Mouse (Mus musculus) mouse embryonic stem cell (cell line): ENCODE results near the gene Gm28539.
"Not testable (repeated sequence)": the region's sequence is repeated elsewhere in the genome, so short reads cannot be mapped to it uniquely, and the experiment has no call there.

Experiments used
- in situ Hi-C, 2 experiments: fragments of 300-500 bp; cut with MboI; formaldehyde crosslinking; loops; 1 replicate in 1 of 2; 3 replicates in 1 of 2; pipeline ENCODE4 v1.14.3; 2019 to 2020; ENCODE audit warnings: low sequenced_read_pairs in 2 of 2, low pct_unique_long_range_greater_than_20kb in 1 of 2, mixed read lengths in 1 of 2; ENCODE audit not compliant: unreplicated experiment in 1 of 2

Gene Gm28539

DNA sequence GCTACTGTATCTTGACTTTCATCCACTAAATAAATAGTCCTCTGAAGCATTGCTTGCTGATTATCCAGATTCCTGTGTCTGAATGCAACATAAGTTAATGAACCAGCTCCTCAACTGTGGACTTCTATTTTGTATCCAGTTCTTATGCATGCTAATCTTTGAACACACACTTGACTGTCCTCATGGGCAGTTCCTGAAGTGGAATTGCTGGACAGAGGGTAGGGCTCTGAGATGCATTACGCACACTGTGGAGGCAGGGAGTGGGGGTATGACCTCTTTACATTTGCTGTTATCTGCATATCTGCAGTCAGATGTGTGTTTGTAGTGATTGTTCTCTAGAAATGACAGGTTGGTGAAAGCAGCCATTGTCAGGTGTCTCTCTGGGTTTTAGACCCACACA lies 91.6 kb downstream of the Gm28539 start:
- in situ Hi-C loops: no loop called here

- in situ Hi-C loops: no loop called here
These were observed 102.1 kb downstream of the Gm28539 start for GRCm38 (mm10) chr16:18938321-18939082.

DNA sequence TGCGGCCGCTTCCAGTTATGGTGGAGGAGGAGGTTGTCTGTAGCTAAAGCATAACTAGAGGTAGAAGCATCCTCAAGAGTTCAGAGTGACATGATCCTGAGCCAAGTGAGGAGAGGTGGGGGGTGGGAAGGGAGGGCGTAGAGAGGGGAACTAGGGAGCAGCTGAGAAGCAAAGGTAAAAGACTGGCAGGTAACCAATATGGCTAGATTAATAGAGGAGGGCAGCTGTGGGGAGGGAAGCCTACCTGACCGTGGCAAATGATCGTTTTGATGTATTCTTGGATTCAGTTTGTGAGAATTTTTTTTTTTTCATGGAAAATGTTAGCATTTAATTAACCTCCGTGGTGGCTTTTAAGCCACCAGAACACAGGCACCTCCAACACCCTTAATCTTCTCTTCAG lies 107.5 kb downstream of the Gm28539 start:
- in situ Hi-C loops: no loop called here

DNA sequence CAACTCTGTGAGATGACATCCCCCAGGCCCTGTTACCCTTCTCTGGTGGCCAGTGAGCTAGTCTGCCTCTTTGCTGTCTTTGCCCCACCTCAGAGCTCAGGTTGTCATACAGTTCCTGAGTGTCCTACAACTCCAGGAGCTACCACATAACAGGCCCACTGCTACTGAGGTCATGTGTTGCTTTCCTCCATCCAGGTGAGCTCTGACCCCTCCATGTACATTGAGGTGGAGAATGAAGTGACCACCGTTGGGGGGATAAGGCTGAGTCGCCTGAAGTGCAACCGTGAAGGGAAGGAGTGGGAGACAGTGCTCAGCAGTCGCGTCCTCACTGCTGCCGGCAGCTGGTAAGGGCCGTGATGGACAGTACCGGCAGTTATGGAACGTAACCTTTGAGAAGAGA lies 112.6 kb downstream of the Gm28539 start:
- in situ Hi-C loops: no loop called here

DNA sequence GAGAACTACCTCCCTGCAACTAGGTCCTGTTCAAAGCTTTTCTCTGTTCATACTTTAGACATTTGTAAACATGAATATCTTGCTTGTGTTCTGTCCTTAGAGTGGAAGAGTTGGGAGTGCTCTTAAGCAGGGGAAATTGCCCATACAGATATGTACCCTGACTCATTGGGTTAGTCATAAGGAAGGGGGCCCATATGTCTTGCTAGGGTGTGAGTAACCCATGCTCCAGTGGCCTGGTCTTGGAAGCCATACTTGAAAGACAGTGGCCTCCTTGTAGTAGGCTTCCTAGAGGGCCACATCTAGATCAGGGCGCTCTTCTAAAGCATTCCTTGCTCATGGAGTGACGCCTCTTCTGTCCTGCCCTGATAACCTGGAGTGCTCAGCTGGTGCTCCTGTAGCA lies 114.0 kb downstream of the Gm28539 start:
- in situ Hi-C loops: no loop called here

GRCm38 (mm10) chr16:18952813-18953212 lies 116.4 kb downstream of the Gm28539 start:
- in situ Hi-C loops: no loop called here

DNA sequence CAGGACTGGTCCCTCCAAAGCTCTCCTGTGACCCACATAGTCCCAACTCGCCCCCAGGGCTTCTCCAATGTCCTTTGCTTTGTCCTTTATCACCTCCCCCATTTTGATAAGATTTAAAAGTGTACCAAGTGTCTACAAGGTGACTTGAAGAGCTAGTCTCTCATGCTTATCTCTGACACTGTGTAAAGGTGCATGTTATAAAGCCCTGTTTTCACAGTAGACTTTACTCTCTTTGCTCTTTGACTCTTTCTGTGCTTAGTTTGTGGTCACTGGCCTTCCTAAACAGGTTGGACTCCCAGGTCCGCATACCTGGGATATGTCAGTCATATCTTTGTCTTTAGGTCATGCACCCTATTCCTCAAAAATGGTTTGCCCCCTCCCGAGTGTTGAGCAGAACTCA lies 118.7 kb downstream of the Gm28539 start:
- in situ Hi-C loops: no loop called here

GRCm38 (mm10) chr16:18963486-18963885 lies 127.1 kb downstream of the Gm28539 start:
- in situ Hi-C loops: no loop called here

- in situ Hi-C loops: no loop called here
These were observed 133.2 kb downstream of the Gm28539 start for GRCm38 (mm10) chr16:18969420-18970128.

DNA sequence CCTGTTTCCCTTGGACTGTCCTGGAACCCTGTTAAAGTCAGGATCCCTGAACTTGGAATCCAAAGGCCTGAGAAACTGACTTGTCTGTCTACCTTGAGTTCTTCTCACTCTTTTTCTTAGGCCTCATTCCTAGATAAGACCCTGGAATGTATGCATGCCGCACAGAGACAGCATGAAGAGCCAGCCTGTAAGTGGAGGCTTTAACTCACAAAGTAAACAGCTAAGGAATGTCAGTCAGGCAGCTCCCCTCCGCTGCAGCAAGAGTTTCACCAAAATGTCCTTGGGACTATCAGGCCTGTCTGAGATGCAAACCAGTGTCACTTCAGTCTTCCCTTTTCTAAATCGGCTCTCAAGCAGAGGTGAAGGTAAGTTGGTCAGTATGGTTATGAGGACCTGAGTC lies 134.5 kb downstream of the Gm28539 start:
- in situ Hi-C loops: no loop called here

DNA sequence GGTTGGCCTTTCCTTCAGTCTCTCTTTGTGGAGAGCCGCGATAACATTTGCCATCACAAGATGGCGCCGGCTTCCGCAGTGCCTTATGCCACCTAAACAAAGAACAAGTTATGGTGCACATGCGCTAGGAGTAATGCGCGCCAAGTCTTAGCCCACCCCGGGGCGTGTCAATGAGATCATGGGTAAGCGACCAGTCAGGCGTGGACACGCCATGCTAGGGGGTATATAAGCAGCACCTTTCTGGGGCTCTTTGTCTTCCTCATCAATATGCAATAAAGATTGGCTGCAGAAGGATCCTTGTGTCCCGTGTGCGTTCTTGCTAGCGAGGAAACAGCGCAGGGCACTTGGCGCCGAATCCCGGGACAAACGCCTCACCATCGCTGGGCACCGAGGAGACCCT lies 139.3 kb downstream of the Gm28539 start:
- in situ Hi-C loops: not testable (repeated sequence)

- in situ Hi-C loops: no loop called here
These were observed 139.9 kb downstream of the Gm28539 start for GRCm38 (mm10) chr16:18976315-18976714.

- in situ Hi-C loops: no loop called here
These were observed 150.0 kb downstream of the Gm28539 start for GRCm38 (mm10) chr16:18986381-18986780.

DNA sequence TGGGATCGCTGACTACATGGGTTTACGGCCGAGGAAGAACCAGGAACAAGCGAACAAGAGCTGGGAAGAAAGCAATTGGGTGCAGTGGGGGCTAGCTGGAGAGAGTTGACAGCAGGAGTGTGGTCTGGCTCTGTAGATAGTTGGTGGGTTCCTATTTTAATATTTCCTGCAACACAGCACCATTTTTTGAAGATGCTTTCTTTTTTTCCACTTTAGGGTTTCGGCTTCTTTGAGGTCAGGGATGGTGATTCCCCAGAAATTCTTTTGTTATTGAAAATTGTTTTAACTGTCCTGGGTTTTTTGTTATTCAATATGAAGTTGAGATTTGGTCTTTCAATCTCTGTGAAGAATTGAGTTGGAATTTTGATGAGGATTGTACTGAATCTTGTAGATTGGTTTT lies 150.5 kb downstream of the Gm28539 start:
- in situ Hi-C loops: no loop called here

DNA sequence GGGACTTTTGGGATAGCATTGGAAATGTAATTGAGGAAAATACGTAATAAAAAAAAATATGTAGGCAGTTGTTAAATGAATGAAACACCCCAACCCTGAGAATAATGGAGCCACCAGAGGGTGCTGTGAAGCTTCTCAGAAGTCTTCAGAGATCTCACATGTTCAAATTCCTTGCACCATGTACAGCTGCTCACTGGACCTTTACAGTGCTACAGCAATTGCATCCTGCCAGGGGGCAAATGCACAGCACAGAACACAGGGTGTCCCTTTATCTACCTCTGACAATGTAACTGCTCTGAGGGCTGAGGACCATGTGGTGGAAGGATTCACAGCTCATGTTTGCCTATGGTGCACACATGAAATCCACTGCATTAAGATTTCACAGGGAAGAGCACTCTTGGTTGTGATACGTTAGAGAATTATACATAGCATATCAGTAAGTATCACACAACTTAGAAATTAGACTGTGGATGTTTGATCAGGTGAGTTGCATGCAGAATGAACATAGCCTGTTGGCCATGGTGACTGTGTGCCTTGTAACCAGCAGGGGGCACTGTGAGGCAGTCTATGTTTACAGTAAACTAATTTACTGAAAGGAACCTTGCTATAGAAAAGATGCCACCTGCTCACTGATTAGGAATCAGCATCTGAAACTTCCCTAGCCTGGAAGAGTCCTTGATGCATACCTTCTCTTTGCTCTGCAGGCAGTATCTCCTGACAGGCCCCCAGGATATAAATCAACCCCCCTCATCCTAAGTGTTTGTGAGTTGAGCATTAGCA lies 166.4 kb downstream of the Gm28539 start:
- in situ Hi-C loops: loop anchor here (10.0 to 25.0 kb wide), 2 partner anchors 82 to 385 kb away; no protein-coding TSS in a partner anchor

DNA sequence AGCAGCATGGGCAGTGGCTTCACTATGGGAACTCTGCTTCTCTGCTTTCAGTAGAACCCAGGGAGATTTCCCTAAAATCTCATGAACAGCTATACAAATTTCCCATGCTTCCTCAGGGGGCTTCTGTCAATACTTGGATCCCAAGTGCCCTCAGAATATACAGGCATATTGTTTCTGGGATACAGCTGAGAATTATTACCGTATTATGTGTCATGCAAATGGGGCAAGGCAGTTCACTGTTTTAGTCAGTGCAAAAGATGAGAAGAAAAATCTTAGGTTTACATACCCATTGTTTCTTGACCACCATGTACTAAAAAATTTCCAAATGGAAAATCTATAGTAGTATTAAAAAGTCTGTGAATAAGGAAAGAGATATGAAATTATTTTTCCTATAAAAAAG lies 167.4 kb downstream of the Gm28539 start:
- in situ Hi-C loops: loop anchor here (10.0 to 25.0 kb wide), 2 partner anchors 81 to 384 kb away; no protein-coding TSS in a partner anchor

DNA sequence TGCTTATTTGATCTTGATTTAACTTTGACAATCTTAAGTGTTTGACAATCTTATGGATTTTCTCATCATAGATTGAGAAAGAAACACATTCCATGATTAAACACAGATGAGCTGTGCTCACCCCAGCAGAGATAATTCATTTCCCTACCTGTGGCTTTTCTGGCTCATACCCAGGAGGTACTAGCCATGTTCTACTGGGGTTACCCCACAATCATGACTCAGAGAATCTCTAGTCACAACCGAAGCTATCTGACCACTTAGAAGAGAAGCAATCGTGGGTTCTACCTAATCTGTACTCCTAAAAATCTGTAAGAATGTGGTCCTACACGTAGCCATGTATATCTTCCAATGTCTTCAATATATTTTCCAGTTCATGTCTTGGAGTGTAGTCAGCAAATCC lies 168.9 kb downstream of the Gm28539 start:
- in situ Hi-C loops: loop anchor here (10.0 to 25.0 kb wide), 2 partner anchors 80 to 382 kb away; no protein-coding TSS in a partner anchor
